Mouse (Mus musculus) MEL (cell line): ENCODE results near the gene Hdac7.

ENCODE experiments used
- CHD2 ChIP-seq: IDR thresholded peaks from 2 replicates; pipeline ENCODE4 v1.6.1; 2011; ENCODE audit warnings: low read length, improper control_type of control experiment
- CTCF ChIP-seq, 3 experiments: IDR thresholded peaks in 2 of 3; conservative IDR thresholded peaks in 1 of 3; 2 replicates each; pipeline ENCODE4 v1.5.1; 2011 to 2012; ENCODE audit warnings: low read length in 3 of 3, low read depth in 2 of 3, mild to moderate bottlenecking in 2 of 3, improper control_type of control experiment in 1 of 3, inconsistent platforms in 1 of 3, mixed read lengths in 1 of 3, moderate library complexity in 1 of 3; ENCODE audit not compliant: control insufficient read depth in 1 of 3, insufficient read depth in 1 of 3, poor library complexity in 1 of 3, severe bottlenecking in 1 of 3
- NRF1 ChIP-seq: IDR thresholded peaks from 2 replicates; pipeline ENCODE4 v1.6.1; 2014; ENCODE audit warnings: low read depth, mild to moderate bottlenecking, inconsistent platforms, low read length, improper control_type of control experiment, moderate library complexity; ENCODE audit not compliant: poor library complexity, insufficient read depth, severe bottlenecking
- POLR2A ChIP-seq, 2 experiments: IDR thresholded peaks; 2 replicates each; pipeline ENCODE4 v1.6.1; 2011 to 2012; ENCODE audit warnings: low read length in 2 of 2, mild to moderate bottlenecking in 2 of 2, control low read depth in 1 of 2, improper control_type of control experiment in 1 of 2, low read depth in 1 of 2, moderate library complexity in 1 of 2; ENCODE audit not compliant: control insufficient read depth in 1 of 2, insufficient read depth in 1 of 2, poor library complexity in 1 of 2
- SMC3 ChIP-seq: IDR thresholded peaks from 2 replicates; pipeline ENCODE4 v1.6.1; 2011; ENCODE audit warnings: low read depth, low read length, improper control_type of control experiment
- ZC3H11A ChIP-seq: IDR thresholded peaks from 2 replicates; pipeline ENCODE4 v1.6.1; 2012; ENCODE audit warnings: low read depth, mild to moderate bottlenecking, inconsistent platforms, low read length, improper control_type of control experiment

DNA sequence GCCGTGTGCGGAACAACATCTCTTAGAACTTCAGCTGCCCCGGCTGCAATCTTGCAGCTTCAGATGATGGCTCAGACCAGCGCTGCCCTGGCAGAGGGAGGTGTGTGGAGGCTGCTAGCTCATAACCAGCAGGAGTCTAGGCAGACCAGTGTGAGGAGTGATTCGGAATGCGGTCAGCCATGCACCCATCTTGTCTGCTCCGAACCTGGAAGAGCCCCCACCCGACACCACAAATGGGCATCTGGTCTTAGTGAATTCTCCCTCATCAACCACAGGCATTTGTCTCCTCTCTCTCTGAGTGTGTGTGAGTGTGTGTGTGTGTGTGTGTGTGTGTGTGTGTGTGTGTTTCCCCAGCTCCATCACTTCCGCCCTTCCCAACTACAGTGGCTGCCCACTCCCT is 24.4 kb downstream of the Hdac7 start:
- TF ChIP-seq CHD2: no peak
- no peak for TF ChIP-seq POLR2A (IDR thresholded peaks at IDR 0.05; ENCODE audit: control insufficient read depth in 1 of 2, insufficient read depth in 1 of 2, low read depth in 1 of 2, low read length in 2 of 2, poor library complexity in 1 of 2)
- TF ChIP-seq NRF1: no peak
- no peak for TF ChIP-seq SMC3
- TF ChIP-seq CTCF (IDR thresholded peaks at IDR 0.05 in 2 of 3, conservative IDR thresholded peaks at IDR 0.05 in 1 of 3; ENCODE audit: control insufficient read depth in 1 of 3, insufficient read depth in 1 of 3, low read depth in 2 of 3, low read length in 3 of 3, poor library complexity in 1 of 3, severe bottlenecking in 1 of 3): no peak
- TF ChIP-seq ZC3H11A: no peak
